ENCODE assay signal across 14 mouse cellular contexts in genomic region chr8:121174178-121174577, GRCm38 (mm10). TPM values are rescaled to one million over a fixed set of nuclear protein-coding genes. Genes with fewer than 3 reads are reported as not detected.
A peak's percentile ranks its signal among the peaks of the same experiment; 100 is the strongest.
DNase-seq lines count a peak whose midpoint lies in the region; ATAC-seq lines count a peak whose summit lies in the region.
"Had no signal": no experiment of that assay in that cellular context is flagged by ENCODE, and none has a peak within 500 bp of the region (broad histone marks: within the 10 kb centered on the region; RNA-seq: fewer than 3 reads in every experiment).

No protein-coding gene starts in this region.

- DNase-seq in neural tube, embryonic 10.5 days (ENCODE audit: extremely low spot score, low spot score), result peak; percentile 41
- DNase-seq in embryo, embryonic 10 days (ENCODE audit: low spot score), result peak; percentile 70
- DNase-seq in neural tube, embryonic 11.5 days (ENCODE audit: low spot score), result peak; percentile 48
- no peak for DNase-seq in adrenal gland, postnatal 10 days
- no peak for DNase-seq in right cerebral cortex, adult 18-20 months
- DNase-seq in right cerebral cortex, postnatal 14 days, result no peak
- DNase-seq: cerebellum, adult 9-11 months; lung, adult 2 months had no signal

- no peak overlapping the region for H3K4me3 ChIP-seq in neural tube, embryonic 15.5 days (replicated peaks)
- no peak overlapping the region for H3K4me3 ChIP-seq in kidney, embryonic 14.5 days (ENCODE audit: low read length)
- H3K4me3 ChIP-seq in neural tube, embryonic 11.5 days (ENCODE audit: low read depth, low read length), result no peak overlapping the region
- H3K4me3 ChIP-seq: forebrain, embryonic 12.5 days; hindbrain, embryonic 13.5 days had no signal

- H3K36me3 ChIP-seq in neural tube, embryonic 15.5 days, result no peaks in the 10 kb centered on the region
- no peaks in the 10 kb centered on the region for H3K36me3 ChIP-seq in kidney, embryonic 14.5 days (ENCODE audit: control insufficient read depth, insufficient read depth, low read length)
- no peaks in the 10 kb centered on the region for H3K36me3 ChIP-seq in neural tube, embryonic 11.5 days (ENCODE audit: control insufficient read depth, insufficient read depth, low read length)
- H3K36me3 ChIP-seq: forebrain, embryonic 12.5 days; G1E; hindbrain, embryonic 13.5 days had no signal

- no peak for ATAC-seq in neural tube, embryonic 15.5 days (ENCODE audit: low FRiP score)
- ATAC-seq in kidney, embryonic 14.5 days (ENCODE audit: low FRiP score, low TSS enrichment), result no peak; the same call in 1 of the 2 replicates
- no peak for ATAC-seq in neural tube, embryonic 11.5 days (ENCODE audit: insufficient read depth, low FRiP score, low TSS enrichment)

- H3K27ac ChIP-seq in neural tube, embryonic 15.5 days (replicated peaks), result no peak overlapping the region
- H3K27ac ChIP-seq in kidney, embryonic 14.5 days (ENCODE audit: low read depth, low read length), result peak overlapping the region; percentile 78; the same call in 1 of the 2 replicates
- H3K27ac ChIP-seq in neural tube, embryonic 11.5 days (ENCODE audit: low read depth, low read length), result no peak overlapping the region
- H3K27ac ChIP-seq: forebrain, embryonic 12.5 days; hindbrain, embryonic 13.5 days had no signal

- H3K4me2 ChIP-seq in neural tube, embryonic 15.5 days, result no peak overlapping the region
- H3K4me2 ChIP-seq in kidney, embryonic 14.5 days (replicated peaks; ENCODE audit: low read depth, low read length), result no peak overlapping the region; the same call in 1 of the 2 replicates
- no peak overlapping the region for H3K4me2 ChIP-seq in neural tube, embryonic 11.5 days (ENCODE audit: low read depth)
- H3K4me2 ChIP-seq: forebrain, embryonic 12.5 days; hindbrain, embryonic 13.5 days had no signal

- H3K9me3 ChIP-seq in neural tube, embryonic 15.5 days (replicated peaks), result no peaks in the 10 kb centered on the region
- H3K9me3 ChIP-seq in kidney, embryonic 14.5 days (ENCODE audit: control insufficient read depth, low read length), result no peaks in the 10 kb centered on the region
- H3K9me3 ChIP-seq in neural tube, embryonic 11.5 days (ENCODE audit: control insufficient read depth, low read length), result no peaks in the 10 kb centered on the region
- H3K9me3 ChIP-seq: forebrain, embryonic 12.5 days; hindbrain, embryonic 13.5 days had no signal

- peaks cover 21% of the 10 kb centered on the region for H3K4me1 ChIP-seq in neural tube, embryonic 15.5 days
- H3K4me1 ChIP-seq in kidney, embryonic 14.5 days (ENCODE audit: control insufficient read depth, insufficient read depth, low read length), result peaks cover 43% of the 10 kb centered on the region
- peaks cover 9% of the 10 kb centered on the region for H3K4me1 ChIP-seq in neural tube, embryonic 11.5 days (ENCODE audit: control insufficient read depth, insufficient read depth, low read length)

- no peak overlapping the region for H3K9ac ChIP-seq in neural tube, embryonic 15.5 days (replicated peaks)
- H3K9ac ChIP-seq in kidney, embryonic 14.5 days (ENCODE audit: low read depth, low read length), result no peak overlapping the region
- no peak overlapping the region for H3K9ac ChIP-seq in neural tube, embryonic 11.5 days (ENCODE audit: low read length)
- H3K9ac ChIP-seq: forebrain, embryonic 12.5 days; hindbrain, embryonic 13.5 days had no signal

- H3K27me3 ChIP-seq in neural tube, embryonic 15.5 days (replicated peaks), result peaks cover 7% of the 10 kb centered on the region
- H3K27me3 ChIP-seq in kidney, embryonic 14.5 days (ENCODE audit: control insufficient read depth, insufficient read depth, low read length), result no peaks in the 10 kb centered on the region
- no peaks in the 10 kb centered on the region for H3K27me3 ChIP-seq in neural tube, embryonic 11.5 days (ENCODE audit: control insufficient read depth, insufficient read depth, low read length)

- WGBS in neural tube, embryonic 15.5 days, result 71% methylated on average over 10 of the region's 10 CpGs
- 54% methylated on average over 10 of the region's 10 CpGs for WGBS in kidney, embryonic 14.5 days
- 54% methylated on average over 10 of the region's 10 CpGs for WGBS in neural tube, embryonic 11.5 days

RNA-seq across cellular contexts. Expression of gene Foxl1, which starts 46.4 kb away (rescaled TPM):
- 0.15 and 0.51 TPM in 2 replicates for polyA plus RNA-seq in neural tube, embryonic 15.5 days (2015; fragmentation: Nextera tagmentation; extraction: Ambion mirVana)
- polyA plus RNA-seq in kidney, embryonic 14.5 days (2014; fragmentation: Nextera tagmentation; extraction: Ambion mirVana), result 6.6 and 7.1 TPM in 2 replicates
- polyA plus RNA-seq in neural tube, embryonic 11.5 days (2014; fragmentation: Nextera tagmentation; extraction: Ambion mirVana), result 1.1 and 1.3 TPM in 2 replicates
- total RNA-seq in adrenal gland, postnatal 10 days (2021), result under 1 TPM; 0.24 to 0.42 TPM
- total RNA-seq: G1E; layer of hippocampus, postnatal 25 days had no signal
- polyA plus RNA-seq: G1E had no signal

RNA-seq across cellular contexts. Expression of gene Foxc2, which starts 58.2 kb away (rescaled TPM):
- 3.4 TPM in 2 replicates for polyA plus RNA-seq in neural tube, embryonic 15.5 days (2015; fragmentation: Nextera tagmentation; extraction: Ambion mirVana)
- polyA plus RNA-seq in kidney, embryonic 14.5 days (2014; fragmentation: Nextera tagmentation; extraction: Ambion mirVana), result 48.3 and 52.3 TPM in 2 replicates
- 15.4 and 15.5 TPM in 2 replicates for polyA plus RNA-seq in neural tube, embryonic 11.5 days (2014; fragmentation: Nextera tagmentation; extraction: Ambion mirVana)
- 1 to 10 TPM; 4.1 to 6.1 TPM for total RNA-seq in adrenal gland, postnatal 10 days (2021)
- total RNA-seq: G1E had no signal

Comparison
In these comparisons a context has a peak if more than half of its experiments do, and no peak if none do; other contexts are left out.
1. DNase-seq: peak in neural tube, embryonic 10.5 days (single experiment), embryo, embryonic 10 days (single experiment) and neural tube, embryonic 11.5 days (single experiment); none in adrenal gland, postnatal 10 days (single experiment), right cerebral cortex, adult 18-20 months (single experiment) and right cerebral cortex, postnatal 14 days (single experiment).